Mouse (Mus musculus): ENCODE measurements around the gene Rfesd.

GRCm38 (mm10) chr13:76063548-76063947, 45.0 kb upstream of the Rfesd start:
- TF ChIP-seq CTCF (IDR thresholded peaks at IDR 0.05; ENCODE audit: low read depth): no peak
- TF ChIP-seq EP300 (IDR thresholded peaks at IDR 0.05; ENCODE audit: low read depth): no peak
